Mouse (Mus musculus) CH12.LX (cell line): ENCODE measurements at regions not wholly inside any gene's neighbourhood (a gene's known extent, or its start where the extent isn't known, plus 50 kb on each side); places are given as distances from the start of the nearest gene placed in this dataset.

ENCODE experiments used
- DNase-seq: peaks from one replicate; pipeline ENCODE4 v3.0.0-alpha.2; 2013; ENCODE audit errors: extremely low read depth
- H3K27ac ChIP-seq: 2 replicates; pipeline ENCODE4 v1.5.1; 2012; ENCODE audit warnings: low read depth, mild to moderate bottlenecking, control low read depth, moderate library complexity; ENCODE audit not compliant: insufficient read depth
- H3K27me3 ChIP-seq: replicated peaks from 2 replicates; pipeline ENCODE3; 2012; ENCODE audit warnings: inconsistent platforms
- H3K36me3 ChIP-seq, 2 experiments: replicated peaks in 1 of 2; 2 replicates each; pipeline versions ENCODE3 to v1.6.1; 2012; ENCODE audit warnings: inconsistent platforms in 1 of 2, low read length in 1 of 2, mild to moderate bottlenecking in 1 of 2, mixed read lengths in 1 of 2, moderate library complexity in 1 of 2; ENCODE audit not compliant: control insufficient read depth in 1 of 2, insufficient read depth in 1 of 2
- H3K4me1 ChIP-seq, 2 experiments: 2 replicates each; pipeline ENCODE4 v1.6.1; 2012; ENCODE audit warnings: inconsistent platforms in 1 of 2, moderate library complexity in 1 of 2; ENCODE audit not compliant: insufficient read depth in 2 of 2, control insufficient read depth in 1 of 2
- H3K4me2 ChIP-seq: 2 replicates; pipeline ENCODE4 v1.6.1; 2012; ENCODE audit warnings: low read depth, mild to moderate bottlenecking, control low read depth; ENCODE audit not compliant: poor library complexity, insufficient read depth, severe bottlenecking
- H3K4me3 ChIP-seq, 3 experiments: fragments of 150-350 bp in 1 of 3; sonication (generic) in 1 of 3; replicated peaks in 1 of 3; 2 replicates each; pipeline versions ENCODE3 to v1.5.1; 2011 to 2012; ENCODE audit warnings: low read depth in 2 of 3, low read length in 2 of 3, mild to moderate bottlenecking in 2 of 3, moderate library complexity in 2 of 3, control low read depth in 1 of 3, improper control_type of control experiment in 1 of 3, inconsistent platforms in 1 of 3, mixed read lengths in 1 of 3; ENCODE audit not compliant: poor library complexity in 1 of 3
- H3K79me2 ChIP-seq: replicated peaks from 2 replicates; pipeline ENCODE4 v1.6.1; 2012; ENCODE audit warnings: mild to moderate bottlenecking, moderate library complexity; ENCODE audit not compliant: control insufficient read depth, poor library complexity, insufficient read depth, severe bottlenecking; ENCODE audit errors: extremely low read depth
- H3K9ac ChIP-seq: 2 replicates; pipeline ENCODE4 v1.6.1; 2012; ENCODE audit warnings: low read depth, mild to moderate bottlenecking, control low read depth, moderate library complexity; ENCODE audit not compliant: insufficient read depth
- H3K9me3 ChIP-seq: replicated peaks from 2 replicates; pipeline ENCODE3; 2012; ENCODE audit warnings: low read length, inconsistent platforms, mixed read lengths
- CHD1 ChIP-seq: IDR thresholded peaks from 2 replicates; pipeline ENCODE4 v1.6.1; 2012; ENCODE audit warnings: low read depth, low read length, improper control_type of control experiment, inconsistent platforms
- E2F4 ChIP-seq: IDR thresholded peaks from 2 replicates; pipeline ENCODE4 v1.6.1; 2011; ENCODE audit warnings: low read depth, low read length, improper control_type of control experiment; ENCODE audit not compliant: insufficient replicate concordance
- ETS1 ChIP-seq: conservative IDR thresholded peaks from 2 replicates; pipeline ENCODE4 v1.6.1; 2012; ENCODE audit warnings: low read depth, mild to moderate bottlenecking, inconsistent platforms, low read length, improper control_type of control experiment, moderate library complexity
- HCFC1 ChIP-seq: IDR thresholded peaks from 2 replicates; pipeline ENCODE4 v1.6.1; 2012; ENCODE audit warnings: low read depth, mild to moderate bottlenecking, inconsistent platforms, low read length, improper control_type of control experiment
- MAX ChIP-seq: IDR thresholded peaks from 2 replicates; pipeline ENCODE4 v1.6.1; 2011; ENCODE audit warnings: low read length, improper control_type of control experiment
- MAZ ChIP-seq: IDR thresholded peaks from 2 replicates; pipeline ENCODE4 v1.6.1; 2012; ENCODE audit warnings: low read depth, mild to moderate bottlenecking, inconsistent platforms, low read length, improper control_type of control experiment, moderate library complexity
- MEF2A ChIP-seq: IDR thresholded peaks from 2 replicates; pipeline ENCODE4 v1.6.1; 2014; ENCODE audit warnings: low read depth, mild to moderate bottlenecking, inconsistent platforms, low read length, improper control_type of control experiment, borderline replicate concordance
- NELFE ChIP-seq: IDR thresholded peaks from 2 replicates; pipeline ENCODE4 v1.6.1; 2011; ENCODE audit warnings: low read depth, low read length, improper control_type of control experiment
- RAD21 ChIP-seq: IDR thresholded peaks from 2 replicates; pipeline ENCODE4 v1.6.1; 2011; ENCODE audit warnings: low read depth, mild to moderate bottlenecking, low read length, improper control_type of control experiment, moderate library complexity
- SMC3 ChIP-seq: IDR thresholded peaks from 2 replicates; pipeline ENCODE4 v1.6.1; 2011; ENCODE audit warnings: low read depth, low read length, improper control_type of control experiment
- TBP ChIP-seq: conservative IDR thresholded peaks from 2 replicates; pipeline ENCODE4 v1.6.1; 2011; ENCODE audit warnings: low read depth, low read length, improper control_type of control experiment
- TCF12 ChIP-seq: IDR thresholded peaks from 2 replicates; pipeline ENCODE4 v1.6.1; 2014; ENCODE audit warnings: low read depth, mild to moderate bottlenecking, inconsistent platforms, low read length, improper control_type of control experiment
- USF1 ChIP-seq: IDR thresholded peaks from 2 replicates; pipeline ENCODE4 v1.6.1; 2014; ENCODE audit warnings: low read depth, mild to moderate bottlenecking, inconsistent platforms, low read length, improper control_type of control experiment
- USF2 ChIP-seq: conservative IDR thresholded peaks from 2 replicates; pipeline ENCODE4 v1.6.1; 2011; ENCODE audit warnings: low read depth, low read length, improper control_type of control experiment
- ZNF384 ChIP-seq: IDR thresholded peaks from 2 replicates; pipeline ENCODE4 v1.6.1; 2012; ENCODE audit warnings: low read depth, low read length, improper control_type of control experiment, inconsistent platforms
- dilution Hi-C: fragments of 300-500 bp; cut with MboI; formaldehyde crosslinking; loops from 2 replicates; pipeline ENCODE4 v1.14.3; 2020; ENCODE audit warnings: low sequenced_read_pairs; ENCODE audit not compliant: extremely low pct_unique_long_range_greater_than_20kb, extremely low pct_ligation_motif_present
- in situ Hi-C: fragments of 300-500 bp; cut with MboI; formaldehyde crosslinking; loops from 3 replicates; pipeline ENCODE4 v1.14.3; 2019; ENCODE audit warnings: low sequenced_read_pairs, low pct_ligation_motif_present, low pct_unique_long_range_greater_than_20kb, mixed read lengths

- in situ Hi-C loops = no loop called here
Measured at GRCm38 (mm10) chr15:36664391-36664790, 343.2 kb downstream of the Zfp706 start.

GRCm38 (mm10) chr15:36660986-36661385 lies 346.6 kb downstream of the Zfp706 start:
- in situ Hi-C loops = no loop called here

More at GRCm38 (mm10) chr15:36664391-36664790, 343.2 kb downstream of the Zfp706 start:
- H3K36me3 ChIP-seq = no peaks in the 10 kb centered on the region
- TF ChIP-seq USF1 = no peak
- no peak for TF ChIP-seq ZNF384
- no peak for TF ChIP-seq MAX
- no peak for TF ChIP-seq SMC3
- TF ChIP-seq NELFE = no peak
- TF ChIP-seq HCFC1 = no peak
- TF ChIP-seq USF2 = no peak
- TF ChIP-seq MAZ = no peak
- TF ChIP-seq RAD21 = no peak
- TF ChIP-seq CHD1 = no peak
- no peak for TF ChIP-seq TBP
- TF ChIP-seq MEF2A = no peak
- no peak for TF ChIP-seq ETS1
- TF ChIP-seq TCF12 = no peak
- TF ChIP-seq, all 38 proteins: peak for 0
- peaks cover 0 to 4% of the 10 kb centered on the region in 2 experiments; a peak in 1 of 4 replicates for H3K4me1 ChIP-seq
- no peaks in the 10 kb centered on the region for H3K79me2 ChIP-seq
- DNase-seq = no peak
- no peak overlapping the region for H3K4me2 ChIP-seq
- H3K9me3 ChIP-seq = no peaks in the 10 kb centered on the region
- dilution Hi-C loops = no loop called here
- H3K27me3 ChIP-seq = no peaks in the 10 kb centered on the region
- no peak overlapping the region for H3K4me3 ChIP-seq
- H3K27ac ChIP-seq = no peak overlapping the region
- H3K9ac ChIP-seq = no peak overlapping the region

More at GRCm38 (mm10) chr15:36660986-36661385, 346.6 kb downstream of the Zfp706 start:
- no peak overlapping the region for H3K27ac ChIP-seq
- H3K4me3 ChIP-seq = no peak overlapping the region
- no peaks in the 10 kb centered on the region for H3K36me3 ChIP-seq
- DNase-seq = no peak
- no peaks in the 10 kb centered on the region for H3K79me2 ChIP-seq
- dilution Hi-C loops = no loop called here
- H3K27me3 ChIP-seq = no peaks in the 10 kb centered on the region
- no peak overlapping the region for H3K9ac ChIP-seq
- no peak overlapping the region for H3K4me2 ChIP-seq
- peaks cover 3% of the 10 kb centered on the region for H3K9me3 ChIP-seq
- H3K4me1 ChIP-seq = peaks cover 0 to 3% of the 10 kb centered on the region in 2 experiments; a peak in 1 of 4 replicates
- TF ChIP-seq E2F4 = no peak
